Mouse (Mus musculus): ENCODE data around the gene Itga1.

Itga1 gene

GRCm38 (mm10) chr13:115101355-115102191, at the start of gene Itga1, which contains the start of gene Gm49395:
Itga1 (minus strand) TSS chr13:115101964.
Gm49395 (minus strand) TSS chr13:115101921.
- no peak for DNase-seq (ENCODE audit: low read depth)

GRCm38 (mm10) chr13:115150602-115151001, 48.8 kb upstream of the Itga1 start:
- no peak for DNase-seq (ENCODE audit: low read depth)

- DNase-seq (ENCODE audit: low read depth): no peak
Observed at GRCm38 (mm10) chr13:115149849-115150248, 48.1 kb upstream of the Itga1 start.

GRCm38 (mm10) chr13:115143575-115143974, 41.8 kb upstream of the Itga1 start:
- DNase-seq (ENCODE audit: low read depth): no peak

- DNase-seq (ENCODE audit: low read depth): no peak
Observed at GRCm38 (mm10) chr13:115142066-115142465, 40.3 kb upstream of the Itga1 start.

GRCm38 (mm10) chr13:115138513-115138912, 36.7 kb upstream of the Itga1 start:
- no peak for DNase-seq (ENCODE audit: low read depth)

GRCm38 (mm10) chr13:115136761-115137160, 35.0 kb upstream of the Itga1 start:
- no peak for DNase-seq (ENCODE audit: low read depth)

- no peak for DNase-seq (ENCODE audit: low read depth)
Observed at GRCm38 (mm10) chr13:115132435-115132834, 30.7 kb upstream of the Itga1 start.

- DNase-seq (ENCODE audit: low read depth): no peak
Observed at GRCm38 (mm10) chr13:115131381-115131780, 29.6 kb upstream of the Itga1 start.

GRCm38 (mm10) chr13:115130035-115130434, 28.3 kb upstream of the Itga1 start:
- DNase-seq (ENCODE audit: low read depth): no peak

- DNase-seq (ENCODE audit: low read depth): no peak
Observed at GRCm38 (mm10) chr13:115127826-115128225, 26.1 kb upstream of the Itga1 start.

GRCm38 (mm10) chr13:115126534-115126933, 24.8 kb upstream of the Itga1 start:
- DNase-seq (ENCODE audit: low read depth): no peak

- no peak for DNase-seq (ENCODE audit: low read depth)
Observed at GRCm38 (mm10) chr13:115125130-115125529, 23.4 kb upstream of the Itga1 start.

- DNase-seq (ENCODE audit: low read depth): no peak
Observed at GRCm38 (mm10) chr13:115124521-115124920, 22.8 kb upstream of the Itga1 start.

GRCm38 (mm10) chr13:115118756-115119155, 17.0 kb upstream of the Itga1 start:
- no peak for DNase-seq (ENCODE audit: low read depth)

- DNase-seq (ENCODE audit: low read depth): no peak
Observed at GRCm38 (mm10) chr13:115118195-115118594, 16.4 kb upstream of the Itga1 start.

GRCm38 (mm10) chr13:115116930-115117621, 15.3 kb upstream of the Itga1 start:
- no peak for DNase-seq (ENCODE audit: low read depth)

GRCm38 (mm10) chr13:115109628-115110027, 7.9 kb upstream of the Itga1 start:
- DNase-seq (ENCODE audit: low read depth): no peak

GRCm38 (mm10) chr13:115107436-115107835, 5.7 kb upstream of the Itga1 start:
- DNase-seq (ENCODE audit: low read depth): no peak

- no peak for DNase-seq (ENCODE audit: low read depth)
Observed at GRCm38 (mm10) chr13:115106183-115106582, 4.4 kb upstream of the Itga1 start.

- DNase-seq (ENCODE audit: low read depth): no peak
Observed at GRCm38 (mm10) chr13:115102754-115103153, 990 bp upstream of the Itga1 start.

- no peak for DNase-seq (ENCODE audit: low read depth)
Observed at GRCm38 (mm10) chr13:115100381-115101177, 1.2 kb downstream of the Itga1 start.

Data from naive thymus-derived CD4-positive, alpha-beta T cell, adult 2 months (primary cell).